Mouse (Mus musculus) olfactory bulb, adult 2 months (tissue): ENCODE data around the gene Mbd5.

Source experiments
- CTCF ChIP-seq: fragments of 200-500 bp; IDR thresholded peaks from 2 replicates; pipeline ENCODE4 v1.5.1; 2012; ENCODE audit warnings: low read depth, mild to moderate bottlenecking, low read length, moderate library complexity; ENCODE audit not compliant: insufficient read depth
- POLR2A ChIP-seq: fragments of 200-500 bp; IDR thresholded peaks from 2 replicates; pipeline ENCODE4 v1.6.1; 2012; ENCODE audit warnings: mild to moderate bottlenecking, low read depth, low read length, moderate library complexity; ENCODE audit not compliant: insufficient read depth

GRCm38 (mm10) chr2:49283583-49283982, 334.3 kb downstream of the Mbd5 start:
- no peak for TF ChIP-seq POLR2A
- TF ChIP-seq CTCF, result no peak
